ENCODE assay signal across 11 mouse cellular contexts in the genomic region with DNA sequence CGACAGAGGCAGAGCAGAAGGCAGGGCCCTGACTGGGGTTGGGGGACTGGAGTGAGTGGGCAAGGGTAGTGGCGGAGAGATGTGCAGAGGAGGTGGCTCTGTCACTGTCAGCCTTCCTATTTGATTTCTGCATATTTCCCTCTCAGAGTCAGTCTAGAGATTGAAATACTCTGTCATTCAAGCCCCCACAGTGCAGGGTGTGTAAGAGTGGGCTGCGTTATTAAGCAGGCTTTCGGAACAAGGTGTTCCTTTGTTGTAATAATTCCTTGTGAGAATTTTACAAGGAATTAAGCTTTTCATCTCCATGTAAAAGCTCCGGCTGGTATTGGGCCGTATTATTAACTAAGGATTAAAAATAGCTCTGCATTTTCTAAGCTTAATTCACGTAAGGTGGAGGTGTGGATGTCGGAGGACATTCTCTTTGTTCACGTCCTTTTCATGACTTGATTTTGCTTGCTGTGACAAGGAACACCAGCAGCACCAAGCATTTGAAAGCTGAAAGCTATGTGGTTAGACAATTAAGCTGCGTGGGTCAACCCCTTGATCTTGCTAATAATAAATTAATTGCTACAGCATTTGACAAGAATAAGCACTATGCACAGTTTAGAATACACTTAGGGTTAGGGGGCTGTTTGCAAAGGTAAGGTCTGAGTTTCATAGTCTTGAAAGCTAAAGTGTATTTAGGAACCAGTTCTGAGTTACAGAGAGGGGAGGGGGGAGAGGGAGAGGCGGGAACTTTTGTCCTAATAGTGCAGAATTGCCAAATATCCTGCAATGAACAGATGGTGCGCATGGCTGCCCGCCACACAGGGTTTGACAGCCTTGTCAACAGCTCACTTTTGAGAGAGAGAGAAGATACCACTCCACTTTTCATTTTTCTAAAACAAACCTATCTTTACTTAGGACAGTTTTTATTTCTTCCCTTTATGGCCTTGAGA. TPM values are rescaled to one million over a fixed set of nuclear protein-coding genes. Genes with fewer than 3 reads are reported as not detected.
A peak's percentile ranks its signal among the peaks of the same experiment; 100 is the strongest.
DNase-seq lines count a peak whose midpoint lies in the region; ATAC-seq and TF ChIP-seq lines count a peak whose summit lies in the region.
"Had no signal": no experiment of that assay in that cellular context is flagged by ENCODE, and none has a peak within 500 bp of the region (broad histone marks: within the 10 kb centered on the region; RNA-seq: fewer than 3 reads in every experiment).

No protein-coding gene starts in this region.

- no peak overlapping the region for H3K4me2 ChIP-seq in heart, embryonic 12.5 days
- H3K4me2 ChIP-seq: neural tube, embryonic 13.5 days had no signal

- no peak for ATAC-seq in heart, embryonic 12.5 days (ENCODE audit: insufficient number of reproducible peaks, low FRiP score)

- H3K9me3 ChIP-seq in heart, embryonic 12.5 days (replicated peaks) = no peaks in the 10 kb centered on the region
- H3K9me3 ChIP-seq: G1E; neural tube, embryonic 13.5 days had no signal

- no peak overlapping the region for H3K9ac ChIP-seq in heart, embryonic 12.5 days
- H3K9ac ChIP-seq: neural tube, embryonic 13.5 days had no signal

- H3K27ac ChIP-seq in testis, adult 2 months (ENCODE audit: control insufficient read depth, insufficient read depth, low read depth, low read length) = no peak overlapping the region
- no peak overlapping the region for H3K27ac ChIP-seq in heart, embryonic 12.5 days (ENCODE audit: poor library complexity, severe bottlenecking)
- H3K27ac ChIP-seq: kidney, postnatal 0 days; neural tube, embryonic 13.5 days had no signal

- no peaks in the 10 kb centered on the region for H3K27me3 ChIP-seq in testis, adult 2 months (ENCODE audit: control insufficient read depth, insufficient read depth, low read length)
- peaks cover 16% of the 10 kb centered on the region for H3K27me3 ChIP-seq in heart, embryonic 12.5 days (replicated peaks)
- H3K27me3 ChIP-seq: neural tube, embryonic 13.5 days had no signal

- no peak for TF ChIP-seq CTCF in testis, adult 2 months (IDR thresholded peaks at IDR 0.05; ENCODE audit: control insufficient read depth, insufficient read depth, insufficient replicate concordance, low read depth, low read length)

- H3K36me3 ChIP-seq in testis, adult 2 months (ENCODE audit: control insufficient read depth, insufficient read depth, low read length) = no peaks in the 10 kb centered on the region
- H3K36me3 ChIP-seq in heart, embryonic 12.5 days = no peaks in the 10 kb centered on the region
- H3K36me3 ChIP-seq: G1E; neural tube, embryonic 13.5 days had no signal

- 72% methylated on average over 13 of the region's 13 CpGs for WGBS in heart, embryonic 12.5 days

- TF ChIP-seq POLR2A in testis, adult 2 months (IDR thresholded peaks at IDR 0.05; ENCODE audit: control insufficient read depth, low read depth, low read length) = no peak

- no peaks in the 10 kb centered on the region for H3K4me1 ChIP-seq in testis, adult 2 months (ENCODE audit: control insufficient read depth, insufficient read depth, low read length)
- H3K4me1 ChIP-seq in heart, embryonic 12.5 days (replicated peaks) = peaks cover 3% of the 10 kb centered on the region
- H3K4me1 ChIP-seq: neural tube, embryonic 13.5 days had no signal

- H3K4me3 ChIP-seq in testis, adult 2 months (ENCODE audit: control insufficient read depth, low read depth, low read length) = peak overlapping the region; percentile 60
- H3K4me3 ChIP-seq in heart, embryonic 12.5 days = no peak overlapping the region
- H3K4me3 ChIP-seq: neural tube, embryonic 13.5 days had no signal

- DNase-seq in testis, postnatal 14 days (ENCODE audit: low spot score) = no peak
- peak; percentile 59 to 74 for DNase-seq in cerebellum, postnatal 25 days
- DNase-seq in layer of hippocampus, adult 8-10 months (ENCODE audit: low spot score in 2 of 2) = peak; percentile 13 to 67
- DNase-seq in telencephalon, adult 2 months (ENCODE audit: low read depth, low spot score) = peak; percentile 33
- no peak for DNase-seq in urinary bladder, adult 18-20 months (ENCODE audit: low spot score in 2 of 2)
- DNase-seq in urinary bladder, postnatal 10 days (ENCODE audit: low spot score) = no peak

RNA-seq across cellular contexts. Expression of a gene that starts 25.6 kb away (rescaled TPM):
- 1.1 and 1.2 TPM in 2 replicates for polyA plus RNA-seq in testis, adult 2 months (2012; rRNA removed)
- total RNA-seq in layer of hippocampus, adult 8-10 months (2022) = 1 to 10 TPM in 3 of 4 experiments, under 1 TPM in 1; 0.72 to 2.5 (median 2.4) TPM
- polyA plus RNA-seq in heart, embryonic 12.5 days (2016; fragmentation: Nextera tagmentation; extraction: Ambion mirVana) = 1.7 and 1.8 TPM in 2 replicates

RNA-seq across cellular contexts. Expression of a gene that starts 40.4 kb away (rescaled TPM):
- 10.0 and 11.6 TPM in 2 replicates for polyA plus RNA-seq in testis, adult 2 months (2012; rRNA removed)
- total RNA-seq in layer of hippocampus, adult 8-10 months (2022) = 10 to 100 TPM; 42.4 to 47.6 (median 45.9) TPM
- polyA plus RNA-seq in heart, embryonic 12.5 days (2016; fragmentation: Nextera tagmentation; extraction: Ambion mirVana) = 148 and 153 TPM in 2 replicates

Comparison
In these comparisons a context has a peak if more than half of its experiments do, and no peak if none do; other contexts are left out.
1. DNase-seq: peak in cerebellum, postnatal 25 days (2 of 2), layer of hippocampus, adult 8-10 months (2 of 2) and telencephalon, adult 2 months (single experiment); none in testis, postnatal 14 days (single experiment), urinary bladder, adult 18-20 months (0 of 2) and urinary bladder, postnatal 10 days (single experiment).
2. RNA of a gene that starts 40.4 kb away (polyA plus RNA-seq): 148 to 153 TPM in heart, embryonic 12.5 days; 10.0 to 11.6 TPM in testis, adult 2 months; every median in the first group is over 10 times any median in the second.